Mouse (Mus musculus) bone marrow, adult 2 months (tissue): ENCODE results near the gene Rbm33. TPM values are rescaled to one million over a fixed set of nuclear protein-coding genes. Genes with fewer than 3 reads are reported as not detected.
A peak's percentile ranks its signal among the peaks of the same experiment; 100 is the strongest.

Source experiments
- H3K27ac ChIP-seq: fragments of 200-500 bp; 2 replicates; pipeline ENCODE4 v1.5.1; 2012; ENCODE audit warnings: low read depth, mild to moderate bottlenecking, control low read depth, inconsistent platforms, low read length; ENCODE audit not compliant: control insufficient read depth, poor library complexity, insufficient read depth
- H3K4me1 ChIP-seq: fragments of 200-500 bp; 2 replicates; pipeline ENCODE4 v1.6.1; 2011; ENCODE audit warnings: low read length; ENCODE audit not compliant: control insufficient read depth, insufficient read depth
- H3K4me3 ChIP-seq: fragments of 200-500 bp; replicated peaks from 2 replicates; pipeline ENCODE3; 2011; ENCODE audit warnings: mild to moderate bottlenecking, low read depth, low read length, control low read depth; ENCODE audit not compliant: control insufficient read depth
- CTCF ChIP-seq: fragments of 200-500 bp; IDR thresholded peaks from 2 replicates; pipeline ENCODE4 v1.5.1; 2011; ENCODE audit warnings: low read length, control low read depth; ENCODE audit not compliant: control insufficient read depth, insufficient read depth
- POLR2A ChIP-seq: fragments of 200-500 bp; IDR thresholded peaks from 2 replicates; pipeline ENCODE4 v1.6.1; 2011; ENCODE audit warnings: low read depth, mild to moderate bottlenecking, control low read depth, low read length, borderline replicate concordance; ENCODE audit not compliant: control insufficient read depth
- WGBS: fragments of 180-500 bp; shearing (Covaris S2); methylation state at CpG from one replicate; pipeline ENCODE4 v1.1.7; 2018; 5-methylcytosine and 5-hydroxymethylcytosine counted together
- polyA plus RNA-seq: library from polyadenylated mRNA; stranded (reverse); fragments of >200 nt; gene quantifications from 2 replicates; pipeline ENCODE4 v1.2.4, GENCODE M21; 2011; ENCODE audit warnings: low replicate concordance; ENCODE audit not compliant: missing spikeins, insufficient read depth, insufficient read length

Gene Rbm33
- polyA plus RNA-seq, 1 experiment: 36.3 TPM

DNA sequence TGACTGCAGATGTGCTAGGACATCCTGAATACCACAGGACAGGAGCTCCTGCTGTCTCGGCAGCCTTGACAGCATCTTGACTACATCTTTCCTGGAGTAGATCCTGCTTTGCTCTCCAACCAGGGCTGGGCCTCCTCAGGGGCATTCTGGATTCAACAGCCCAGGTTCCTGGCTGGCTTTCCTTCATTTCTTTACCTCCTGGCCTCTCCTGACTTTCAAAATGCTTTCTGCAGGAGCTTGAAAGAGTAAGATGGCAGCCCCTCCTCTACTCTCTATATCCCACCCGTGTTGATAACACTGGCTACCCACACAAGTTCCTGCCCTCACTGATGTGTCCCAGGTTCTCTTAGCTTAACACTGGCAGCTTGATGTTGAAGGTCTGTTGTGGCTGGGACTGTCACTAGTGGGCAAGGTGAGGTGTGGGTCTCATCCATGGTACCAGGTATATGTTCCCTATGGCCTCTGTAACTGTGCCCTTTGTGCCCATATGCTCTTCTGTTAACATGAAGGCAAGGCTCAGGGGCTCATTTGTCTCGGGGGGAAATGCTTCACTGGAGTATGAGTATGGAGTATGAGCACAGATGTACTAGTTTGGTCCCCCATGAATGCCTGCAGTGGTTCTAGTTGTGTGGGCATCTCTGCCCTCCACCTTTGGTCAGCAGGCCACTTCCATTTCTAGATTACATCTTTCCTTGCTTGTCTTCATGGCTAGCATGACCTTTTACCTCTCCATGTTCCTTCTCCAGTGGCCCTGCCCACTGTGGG, 133.4 kb downstream of the Rbm33 start:
- no peak overlapping the region for H3K4me3 ChIP-seq
- no peak overlapping the region for H3K27ac ChIP-seq
- H3K4me1 ChIP-seq: no peaks in the 10 kb centered on the region
- 58% methylated on average over 3 of the region's 3 CpGs for WGBS
- TF ChIP-seq POLR2A (no peak), CTCF (no peak)

DNA sequence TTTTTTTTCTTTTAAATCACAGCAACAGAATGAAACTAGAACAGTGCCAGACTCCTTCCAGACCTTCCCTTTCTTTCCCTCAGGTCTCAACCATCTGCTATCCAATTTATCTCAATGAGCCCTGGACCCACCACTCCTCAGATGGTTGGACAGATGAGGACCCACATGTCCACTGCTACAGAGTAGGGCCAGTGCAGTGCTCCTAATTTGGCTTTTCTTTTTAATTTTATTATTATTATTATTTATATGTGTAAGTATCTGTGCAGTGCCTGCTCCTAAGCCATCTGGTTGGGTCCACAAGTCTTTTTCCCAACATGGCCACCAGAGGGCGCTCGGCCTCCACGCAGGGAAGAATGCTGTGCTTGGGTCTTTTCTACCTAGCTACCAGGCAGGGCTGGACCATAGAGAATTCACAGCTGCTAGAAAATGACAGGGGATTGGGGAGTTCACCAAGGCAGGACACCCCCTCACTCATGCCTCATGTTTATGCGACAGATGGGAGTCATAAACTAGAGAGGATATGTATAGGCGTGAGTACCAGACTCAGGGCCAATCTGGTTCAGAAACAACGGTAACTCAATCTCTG, 134.2 kb downstream of the Rbm33 start:
- TF ChIP-seq POLR2A: no peak
- peak; percentile 93 for TF ChIP-seq CTCF
- 34% methylated on average over 6 of the region's 6 CpGs for WGBS

DNA sequence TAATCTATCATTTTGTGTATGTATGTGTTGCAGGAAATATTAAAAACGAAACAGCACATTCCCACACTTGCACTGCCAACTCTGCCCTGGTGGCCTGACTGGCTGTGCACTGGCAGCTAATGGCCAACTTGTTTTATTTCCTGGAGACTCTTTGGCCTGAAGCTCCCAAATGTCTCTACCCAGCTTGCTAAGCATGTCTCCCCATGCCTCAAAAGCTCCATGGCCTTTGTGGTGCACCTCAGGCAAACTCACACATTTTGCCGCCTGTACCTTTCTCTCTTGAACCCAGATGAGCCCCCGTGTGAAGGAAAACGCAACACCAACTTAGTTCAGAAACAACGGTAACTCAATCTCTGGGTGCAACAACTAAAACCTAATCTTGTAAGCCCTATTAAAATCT, 136.2 kb downstream of the Rbm33 start:
- WGBS: 75% methylated on average over 5 of the region's 5 CpGs
- no peak for TF ChIP-seq CTCF
- TF ChIP-seq POLR2A: no peak
- Histone ChIP-seq H3K4me3 (no peak overlapping the region), H3K27ac (no peak overlapping the region), H3K4me1 (no peaks in the 10 kb centered on the region)

More for the DNA sequence above, 134.2 kb downstream of the Rbm33 start:
- Histone ChIP-seq H3K4me1 (no peaks in the 10 kb centered on the region), H3K4me3 (no peak overlapping the region), H3K27ac (no peak overlapping the region)

DNA sequence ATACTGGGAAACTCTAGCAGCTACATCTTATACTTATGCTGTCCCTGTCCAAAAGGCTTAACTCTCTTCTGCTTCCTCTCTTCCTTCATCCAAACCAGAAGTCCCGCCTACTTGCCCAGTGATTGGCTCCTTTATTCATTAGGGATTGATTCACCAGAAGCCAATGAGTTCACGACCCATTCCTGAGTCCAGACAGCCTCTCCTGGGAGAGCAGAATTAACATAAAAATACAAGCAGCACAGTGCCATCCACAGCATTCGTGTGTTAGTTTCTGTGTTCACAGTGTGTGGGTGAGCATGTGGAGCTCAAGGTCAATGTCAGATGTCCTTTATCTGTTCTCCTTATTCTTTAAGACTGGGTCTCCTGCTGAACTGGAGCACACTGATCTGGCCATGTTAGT, 136.6 kb downstream of the Rbm33 start:
- no peak overlapping the region for H3K4me3 ChIP-seq
- TF ChIP-seq POLR2A (no peak), CTCF (no peak)
- H3K4me1 ChIP-seq: no peaks in the 10 kb centered on the region
- H3K27ac ChIP-seq: no peak overlapping the region
- 42% methylated on average over 3 of the region's 3 CpGs for WGBS

DNA sequence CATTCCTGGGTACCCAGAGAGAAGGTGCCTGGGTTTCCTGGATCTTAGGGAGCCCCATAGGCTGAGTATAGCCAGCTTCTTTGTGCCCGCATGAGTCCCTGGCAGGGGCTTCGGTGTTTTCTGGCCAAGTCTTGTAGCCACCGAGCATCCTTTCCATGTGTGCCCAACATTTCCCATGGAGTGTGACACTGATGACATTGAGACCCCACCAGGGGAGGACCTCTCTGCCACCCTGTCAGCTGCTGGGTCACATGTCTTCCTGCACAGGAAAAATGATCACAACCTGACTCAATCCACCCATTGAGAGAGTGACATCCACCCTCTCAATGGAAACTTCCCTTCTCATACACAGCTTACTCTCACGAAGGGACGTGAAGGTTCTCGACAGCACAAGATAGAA, 137.6 kb downstream of the Rbm33 start:
- 72% methylated on average over 6 of the region's 6 CpGs for WGBS
- H3K4me1 ChIP-seq: no peaks in the 10 kb centered on the region
- H3K27ac ChIP-seq: no peak overlapping the region
- H3K4me3 ChIP-seq: no peak overlapping the region
- TF ChIP-seq POLR2A (no peak), CTCF (no peak)

DNA sequence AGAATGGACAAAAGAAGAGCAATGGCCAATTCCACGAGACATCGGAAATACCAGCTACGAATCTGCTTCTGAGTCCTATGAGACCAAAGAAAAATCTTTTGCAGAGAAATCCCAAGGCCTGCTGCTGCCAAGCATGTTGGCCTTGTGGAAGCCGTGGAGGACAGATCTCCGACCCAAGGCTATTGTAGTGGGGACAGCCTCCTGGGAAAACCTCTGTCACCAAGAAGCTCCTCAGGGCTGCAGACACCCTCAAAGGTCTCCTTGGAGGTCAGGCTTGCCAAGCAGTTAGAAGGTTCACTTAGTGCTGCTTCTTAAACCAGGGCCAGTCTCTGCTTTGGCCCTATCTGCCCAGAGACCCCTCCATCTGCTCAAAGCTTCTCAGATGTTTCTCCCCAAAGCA, 138.8 kb downstream of the Rbm33 start:
- WGBS: 85% methylated on average over 5 of the region's 5 CpGs
- Histone ChIP-seq H3K4me3 (no peak overlapping the region), H3K27ac (no peak overlapping the region), H3K4me1 (no peaks in the 10 kb centered on the region)
- TF ChIP-seq CTCF (no peak), POLR2A (no peak)

DNA sequence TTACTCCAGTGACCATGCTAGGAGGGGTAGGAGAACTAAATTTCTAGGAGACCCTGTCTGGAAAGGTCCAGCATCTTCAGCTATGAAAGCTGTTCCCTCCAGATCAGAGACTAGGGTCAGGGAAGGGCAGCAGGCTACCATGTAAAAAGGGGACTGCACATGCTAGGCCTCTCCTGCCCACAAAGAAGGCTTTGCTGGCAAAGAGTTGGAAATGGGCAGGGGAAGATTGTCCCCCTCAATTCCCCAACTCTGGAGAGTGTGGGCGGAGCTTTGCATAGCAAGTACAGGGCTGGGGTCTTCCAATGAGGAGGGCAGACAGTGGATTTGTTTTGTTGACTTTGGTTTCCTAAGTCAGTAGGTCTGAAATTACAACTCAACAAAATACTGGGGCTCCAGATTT, 139.4 kb downstream of the Rbm33 start:
- TF ChIP-seq POLR2A (no peak), CTCF (no peak)
- no peak overlapping the region for H3K4me3 ChIP-seq
- 49% methylated on average over 1 of the region's 1 CpGs for WGBS

DNA sequence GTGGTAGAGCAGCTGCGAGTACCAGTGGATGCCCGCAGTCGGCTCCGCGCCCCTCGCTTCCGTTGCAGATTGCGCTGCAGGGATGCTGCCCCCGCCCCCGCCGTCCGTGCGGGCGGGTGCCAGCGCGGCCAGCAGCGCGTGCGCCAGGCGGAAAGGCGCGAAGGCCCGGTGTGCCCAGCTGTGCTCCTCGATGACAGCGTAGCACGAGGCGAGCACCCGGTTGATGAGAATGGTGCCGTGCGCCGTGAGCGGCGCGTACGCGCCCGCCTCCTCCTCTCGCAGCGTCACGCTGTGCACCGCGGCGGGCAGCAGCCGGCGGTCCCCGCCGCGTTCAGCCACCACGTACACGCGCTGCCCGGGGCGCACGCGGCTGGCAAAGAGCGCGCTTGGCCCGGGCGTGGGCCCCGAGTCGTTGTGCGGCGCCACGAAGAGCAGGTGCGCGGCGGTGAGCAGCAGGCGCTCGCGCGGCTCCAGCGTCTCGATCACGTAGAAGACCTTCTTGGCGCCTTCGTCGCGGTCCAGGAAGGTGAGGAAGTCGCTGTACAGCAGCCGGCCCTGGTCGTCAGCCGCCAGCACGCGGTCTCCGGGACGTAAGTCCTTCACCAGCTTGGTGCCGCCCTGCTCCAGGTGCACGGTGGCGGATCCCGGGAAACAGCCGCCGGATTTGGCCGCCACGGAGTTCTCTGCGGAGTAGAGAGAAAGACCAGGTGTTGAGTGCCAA, 141.2 kb downstream of the Rbm33 start:
- 3% methylated on average over 95 of the region's 95 CpGs for WGBS
- Histone ChIP-seq H3K4me1 (no peaks in the 10 kb centered on the region), H3K4me3 (no peak overlapping the region), H3K27ac (no peak overlapping the region; the same call in 1 of the 2 replicates)
- TF ChIP-seq POLR2A (no peak), CTCF (no peak)

More for the DNA sequence above, 139.4 kb downstream of the Rbm33 start:
- Histone ChIP-seq H3K27ac (no peak overlapping the region), H3K4me1 (no peaks in the 10 kb centered on the region)

DNA sequence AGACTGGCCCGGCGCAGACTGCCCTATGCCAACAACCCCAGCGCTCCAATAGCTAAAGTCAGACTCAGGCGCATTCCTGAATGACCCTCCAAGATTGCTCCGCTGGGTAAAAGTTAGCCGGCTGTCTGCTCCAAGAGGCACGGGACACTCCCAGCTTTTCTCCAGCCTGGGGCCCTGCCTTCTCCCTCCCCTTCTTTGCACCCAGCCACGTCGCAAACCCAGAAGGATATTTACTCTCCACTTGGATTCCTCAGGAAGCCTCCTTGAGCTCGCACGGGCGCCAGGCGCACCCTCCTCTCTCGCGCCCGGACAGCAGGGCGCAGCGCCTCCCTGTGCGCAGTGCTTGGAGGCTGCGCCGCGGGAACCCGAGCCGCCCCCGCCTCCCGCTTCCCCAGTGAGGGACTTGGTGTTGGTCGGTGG, 141.9 kb downstream of the Rbm33 start:
- WGBS: 7% methylated on average over 27 of the region's 27 CpGs
- H3K4me3 ChIP-seq: no peak overlapping the region
- no peak overlapping the region for H3K27ac ChIP-seq
- H3K4me1 ChIP-seq: no peaks in the 10 kb centered on the region
- TF ChIP-seq CTCF: no peak
- TF ChIP-seq POLR2A: no peak
